ENCODE assay signal across 8 mouse cellular contexts in the genomic region with DNA sequence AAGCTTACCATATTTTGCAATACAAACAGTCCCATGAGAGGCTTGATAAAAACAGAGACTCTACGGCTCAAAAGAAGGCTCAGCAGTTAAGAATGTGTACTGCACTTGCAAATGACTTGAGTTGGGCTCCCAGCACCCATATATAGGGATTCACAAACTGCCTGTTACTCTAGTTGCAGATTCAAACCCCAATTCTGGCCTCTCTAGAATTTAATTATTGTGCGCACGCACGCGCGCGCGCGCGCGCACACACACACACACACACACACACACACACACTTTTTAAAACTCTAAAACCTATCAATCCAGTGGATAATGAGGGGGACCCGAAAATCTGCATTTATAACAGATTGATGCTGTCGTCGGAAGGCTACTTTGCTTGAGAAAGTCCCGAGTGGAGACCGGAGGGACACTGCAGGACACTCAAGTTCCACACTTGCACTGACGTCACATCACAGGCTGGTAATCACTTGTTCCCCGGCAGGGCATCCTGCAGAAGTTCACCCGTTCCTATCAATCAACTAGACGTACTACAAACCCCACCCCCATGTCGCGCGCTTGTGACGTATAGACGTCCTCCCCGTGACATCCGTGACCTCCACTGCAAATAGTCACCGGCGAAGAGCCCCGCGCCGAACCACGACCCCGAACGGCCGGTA. TPM values are rescaled to one million over a fixed set of nuclear protein-coding genes. Genes with fewer than 3 reads are reported as not detected.
DNase-seq lines count a peak whose midpoint lies in the region; ATAC-seq and TF ChIP-seq lines count a peak whose summit lies in the region.

No protein-coding gene starts in this region.

- peak overlapping the region; percentile 67 for H3K4me2 ChIP-seq in forebrain, embryonic 13.5 days
- H3K4me2 ChIP-seq in heart, postnatal 0 days (ENCODE audit: low read depth, low read length), result peak overlapping the region; percentile 83
- H3K4me2 ChIP-seq in liver, embryonic 15.5 days, result peak overlapping the region; percentile 81
- peak overlapping the region; percentile 68 for H3K4me2 ChIP-seq in neural tube, embryonic 13.5 days

- 0 out of 2 replicates have a peak, but pooled peaks cover 3% of the 10 kb centered on the region for H3K4me1 ChIP-seq in G1E (ENCODE audit: insufficient read depth, low read depth, low read length)
- H3K4me1 ChIP-seq in forebrain, embryonic 13.5 days, result peaks cover 10% of the 10 kb centered on the region; the same call in 1 of the 2 replicates
- H3K4me1 ChIP-seq in heart, postnatal 0 days (ENCODE audit: control insufficient read depth, insufficient read depth), result peaks cover 5% of the 10 kb centered on the region; the same call in 1 of the 2 replicates
- H3K4me1 ChIP-seq in liver, embryonic 15.5 days (replicated peaks), result peaks cover 17% of the 10 kb centered on the region
- peaks cover 12% of the 10 kb centered on the region for H3K4me1 ChIP-seq in neural tube, embryonic 13.5 days (replicated peaks)
- H3K4me1 ChIP-seq in testis, adult 2 months (ENCODE audit: control insufficient read depth, insufficient read depth, low read length), result no peaks in the 10 kb centered on the region; the same call in 1 of the 2 replicates

- no peak for TF ChIP-seq CTCF in G1E (IDR thresholded peaks at IDR 0.05; ENCODE audit: low read depth, low read length)
- TF ChIP-seq CTCF in heart, postnatal 0 days (IDR thresholded peaks at IDR 0.05; ENCODE audit: low read depth), result no peak
- no peak for TF ChIP-seq CTCF in testis, adult 2 months (IDR thresholded peaks at IDR 0.05; ENCODE audit: control insufficient read depth, insufficient read depth, insufficient replicate concordance, low read depth, low read length)

- peak; percentile 89 for ATAC-seq in G1E (ENCODE audit: extremely low read depth, insufficient number of reproducible peaks, low FRiP score, poor library complexity, severe bottlenecking)
- ATAC-seq in forebrain, embryonic 13.5 days, result peak; percentile 95
- peak; percentile 94 for ATAC-seq in heart, postnatal 0 days (ENCODE audit: insufficient read depth, low read depth)
- peak; percentile 97 for ATAC-seq in liver, embryonic 15.5 days (ENCODE audit: insufficient read depth)
- ATAC-seq in neural tube, embryonic 13.5 days (ENCODE audit: low read depth), result peak; percentile 96

- WGBS in forebrain, embryonic 13.5 days, result 2% methylated on average over 36 of the region's 36 CpGs
- under 1% methylated on average over 36 of the region's 36 CpGs for WGBS in heart, postnatal 0 days
- WGBS in liver, embryonic 15.5 days (ENCODE audit: insufficient replicate concordance), result under 1% methylated on average over 36 of the region's 36 CpGs
- WGBS in neural tube, embryonic 13.5 days, result under 1% methylated on average over 36 of the region's 36 CpGs

- H3K27ac ChIP-seq in forebrain, embryonic 13.5 days, result peak overlapping the region; percentile 88
- H3K27ac ChIP-seq in heart, postnatal 0 days (ENCODE audit: low read depth), result peak overlapping the region; percentile 97
- peak overlapping the region; percentile 89 for H3K27ac ChIP-seq in liver, embryonic 15.5 days (replicated peaks)
- peak overlapping the region; percentile 98 for H3K27ac ChIP-seq in neural tube, embryonic 13.5 days (replicated peaks)
- peak overlapping the region; percentile 96 for H3K27ac ChIP-seq in testis, adult 2 months (ENCODE audit: control insufficient read depth, insufficient read depth, low read depth, low read length)

- H3K9ac ChIP-seq in forebrain, embryonic 13.5 days, result peak overlapping the region; percentile 68
- peak overlapping the region; percentile 79 for H3K9ac ChIP-seq in heart, postnatal 0 days (replicated peaks; ENCODE audit: low read depth, low read length)
- H3K9ac ChIP-seq in liver, embryonic 15.5 days, result peak overlapping the region; percentile 78
- H3K9ac ChIP-seq in neural tube, embryonic 13.5 days, result peak overlapping the region; percentile 78

- peak overlapping the region; percentile 77 for H3K4me3 ChIP-seq in G1E (ENCODE audit: low read depth, low read length)
- peak overlapping the region; percentile 54 for H3K4me3 ChIP-seq in forebrain, embryonic 13.5 days
- peak overlapping the region; percentile 78 for H3K4me3 ChIP-seq in heart, postnatal 0 days (ENCODE audit: low read depth, low read length)
- H3K4me3 ChIP-seq in liver, embryonic 15.5 days (replicated peaks), result peak overlapping the region; percentile 94
- peak overlapping the region; percentile 62 for H3K4me3 ChIP-seq in neural tube, embryonic 13.5 days
- peak overlapping the region; percentile 96 for H3K4me3 ChIP-seq in testis, adult 2 months (ENCODE audit: control insufficient read depth, low read depth, low read length)

- peaks cover 29% of the 10 kb centered on the region for H3K36me3 ChIP-seq in G1E (replicated peaks)
- peaks cover 24% of the 10 kb centered on the region for H3K36me3 ChIP-seq in forebrain, embryonic 13.5 days (ENCODE audit: poor library complexity, severe bottlenecking)
- H3K36me3 ChIP-seq in heart, postnatal 0 days (replicated peaks; ENCODE audit: control insufficient read depth, insufficient read depth, low read length), result peaks cover 20% of the 10 kb centered on the region
- peaks cover 3% of the 10 kb centered on the region; the same call in 1 of the 2 replicates for H3K36me3 ChIP-seq in liver, embryonic 15.5 days (replicated peaks)
- H3K36me3 ChIP-seq in neural tube, embryonic 13.5 days, result peaks cover 16% of the 10 kb centered on the region; the same call in 1 of the 2 replicates
- no peaks in the 10 kb centered on the region for H3K36me3 ChIP-seq in testis, adult 2 months (ENCODE audit: control insufficient read depth, insufficient read depth, low read length)

- no peaks in the 10 kb centered on the region for H3K27me3 ChIP-seq in G1E (ENCODE audit: insufficient read depth, low read length)
- no peaks in the 10 kb centered on the region for H3K27me3 ChIP-seq in forebrain, embryonic 13.5 days
- no peaks in the 10 kb centered on the region for H3K27me3 ChIP-seq in heart, postnatal 0 days (ENCODE audit: control insufficient read depth, insufficient read depth, low read length)
- no peaks in the 10 kb centered on the region for H3K27me3 ChIP-seq in liver, embryonic 15.5 days
- no peaks in the 10 kb centered on the region for H3K27me3 ChIP-seq in neural tube, embryonic 13.5 days
- H3K27me3 ChIP-seq in testis, adult 2 months (ENCODE audit: control insufficient read depth, insufficient read depth, low read length), result no peaks in the 10 kb centered on the region

- peak; percentile 91; the same call in 1 of the 2 replicates for TF ChIP-seq EP300 in heart, postnatal 0 days (IDR thresholded peaks at IDR 0.05; ENCODE audit: low read depth)

- H3K9me3 ChIP-seq in G1E (replicated peaks), result no peaks in the 10 kb centered on the region
- H3K9me3 ChIP-seq in forebrain, embryonic 13.5 days (replicated peaks), result no peaks in the 10 kb centered on the region
- no peaks in the 10 kb centered on the region for H3K9me3 ChIP-seq in heart, postnatal 0 days (replicated peaks; ENCODE audit: control insufficient read depth, low read length)
- H3K9me3 ChIP-seq in liver, embryonic 15.5 days (replicated peaks), result no peaks in the 10 kb centered on the region
- H3K9me3 ChIP-seq in neural tube, embryonic 13.5 days, result no peaks in the 10 kb centered on the region

- DNase-seq in G1E (ENCODE audit: low spot score), result peak; percentile 78
- peak; percentile 97 for DNase-seq in c-Kit-positive CD71-positive TER-119-positive erythroid progenitor cells, embryonic 14.5 days (ENCODE audit: low spot score)
- peak; percentile 98 for DNase-seq in heart, postnatal 0 days (ENCODE audit: low spot score)
- peak; percentile 98 for DNase-seq in kidney, postnatal 4 days

- no peak for TF ChIP-seq POLR2A in testis, adult 2 months (IDR thresholded peaks at IDR 0.05; ENCODE audit: control insufficient read depth, low read depth, low read length)

RNA-seq across cellular contexts. Expression of a gene that starts 0.5 kb away (rescaled TPM):
- total RNA-seq in G1E (2014; fragmentation: Nextera tagmentation) (10.4 and 12.9 TPM in 2 replicates), G1E (2017) (29.4 and 32.3 TPM in 2 replicates)
- polyA plus RNA-seq in G1E (2012), result 27.5 and 30.4 TPM in 2 replicates
- polyA plus RNA-seq in forebrain, embryonic 13.5 days (2015; fragmentation: Nextera tagmentation; extraction: Ambion mirVana), result 109 and 119 TPM in 2 replicates
- total RNA-seq in heart, postnatal 0 days (2014; rRNA removed; ENCODE audit: low replicate concordance), result 81.4 and 83.7 TPM in 2 replicates
- polyA plus RNA-seq in heart, postnatal 0 days (2015; fragmentation: Nextera tagmentation; extraction: Ambion mirVana), result 249 and 267 TPM in 2 replicates
- polyA plus RNA-seq in liver, embryonic 15.5 days (2015; fragmentation: Nextera tagmentation; extraction: Ambion mirVana), result 37.6 and 38.8 TPM in 2 replicates
- polyA plus RNA-seq in neural tube, embryonic 13.5 days (2015; fragmentation: Nextera tagmentation; extraction: Ambion mirVana), result 89.3 and 107 TPM in 2 replicates
- polyA plus RNA-seq in testis, adult 2 months (2012; rRNA removed), result 23.7 and 25.5 TPM in 2 replicates

RNA-seq across cellular contexts. Expression of a gene that starts 40.9 kb away (rescaled TPM):
- total RNA-seq in G1E (2014; fragmentation: Nextera tagmentation) (not detected in 2 replicates), G1E (2017) (under 0.01 and 0.11 TPM in 2 replicates)
- polyA plus RNA-seq in G1E (2012), result not detected in 2 replicates
- 0.67 and 0.74 TPM in 2 replicates for polyA plus RNA-seq in forebrain, embryonic 13.5 days (2015; fragmentation: Nextera tagmentation; extraction: Ambion mirVana)
- 25.4 and 31.6 TPM in 2 replicates for total RNA-seq in heart, postnatal 0 days (2014; rRNA removed; ENCODE audit: low replicate concordance)
- 3.8 and 3.9 TPM in 2 replicates for polyA plus RNA-seq in heart, postnatal 0 days (2015; fragmentation: Nextera tagmentation; extraction: Ambion mirVana)
- polyA plus RNA-seq in liver, embryonic 15.5 days (2015; fragmentation: Nextera tagmentation; extraction: Ambion mirVana), result 1.1 and 1.2 TPM in 2 replicates
- 1.6 and 2.0 TPM in 2 replicates for polyA plus RNA-seq in neural tube, embryonic 13.5 days (2015; fragmentation: Nextera tagmentation; extraction: Ambion mirVana)
- polyA plus RNA-seq in testis, adult 2 months (2012; rRNA removed), result 0.49 and 0.57 TPM in 2 replicates

RNA-seq across cellular contexts. Expression of a gene that starts 51.9 kb away (rescaled TPM):
- total RNA-seq in G1E (2014; fragmentation: Nextera tagmentation) (not detected in 2 replicates), G1E (2017) (not detected in 2 replicates)
- polyA plus RNA-seq in G1E (2012), result not detected in 2 replicates
- 8.4 and 8.8 TPM in 2 replicates for polyA plus RNA-seq in forebrain, embryonic 13.5 days (2015; fragmentation: Nextera tagmentation; extraction: Ambion mirVana)
- total RNA-seq in heart, postnatal 0 days (2014; rRNA removed; ENCODE audit: low replicate concordance), result 3.6 and 6.0 TPM in 2 replicates
- polyA plus RNA-seq in heart, postnatal 0 days (2015; fragmentation: Nextera tagmentation; extraction: Ambion mirVana), result 2.7 and 3.2 TPM in 2 replicates
- 0.28 and 0.32 TPM in 2 replicates for polyA plus RNA-seq in liver, embryonic 15.5 days (2015; fragmentation: Nextera tagmentation; extraction: Ambion mirVana)
- 6.3 and 7.0 TPM in 2 replicates for polyA plus RNA-seq in neural tube, embryonic 13.5 days (2015; fragmentation: Nextera tagmentation; extraction: Ambion mirVana)
- 90.3 and 97.3 TPM in 2 replicates for polyA plus RNA-seq in testis, adult 2 months (2012; rRNA removed)

Comparison
In these comparisons a context has a peak if more than half of its experiments do, and no peak if none do; other contexts are left out.
1. Peak in every context shown above with its lines: DNase-seq, ATAC-seq, H3K4me3 ChIP-seq and H3K27ac ChIP-seq.